Mouse (Mus musculus): ENCODE results near the gene Sgms2. TPM values are rescaled to one million over a fixed set of nuclear protein-coding genes. Genes with fewer than 3 reads are reported as not detected.

The Sgms2 gene
- total RNA-seq (2021) = 1 to 10 TPM; 2.1 to 3.5 TPM

DNA sequence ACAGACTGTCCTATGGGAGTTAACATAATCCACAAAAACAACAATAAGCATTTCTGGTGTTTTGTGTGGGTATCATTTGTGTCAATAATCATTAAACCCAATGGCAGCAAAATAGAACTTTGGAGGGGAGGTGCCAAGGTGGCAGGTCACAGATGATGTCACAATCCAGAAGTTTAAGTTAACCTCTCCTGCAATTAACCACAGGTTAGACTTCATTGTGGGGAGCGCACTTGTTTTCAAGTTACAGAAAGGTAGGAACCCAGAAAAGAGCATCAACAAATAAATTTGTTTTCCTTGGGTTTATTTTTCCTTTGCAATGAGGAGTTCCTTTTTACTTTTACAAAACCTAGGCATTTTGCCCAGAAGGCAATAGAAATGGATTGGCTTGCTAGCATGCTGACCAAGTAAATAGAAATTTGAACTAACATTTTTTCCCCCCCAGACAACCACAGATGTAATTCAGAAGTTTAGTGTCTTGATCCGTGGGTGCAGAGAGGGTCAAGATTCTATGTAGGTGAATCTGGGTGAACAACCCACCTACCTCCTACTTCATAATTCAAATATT lies at the start of gene Sgms2:
TSS of gene Sgms2 (minus strand) at position 51 of the 565 bp plus-strand sequence.
- no peak for DNase-seq

DNA sequence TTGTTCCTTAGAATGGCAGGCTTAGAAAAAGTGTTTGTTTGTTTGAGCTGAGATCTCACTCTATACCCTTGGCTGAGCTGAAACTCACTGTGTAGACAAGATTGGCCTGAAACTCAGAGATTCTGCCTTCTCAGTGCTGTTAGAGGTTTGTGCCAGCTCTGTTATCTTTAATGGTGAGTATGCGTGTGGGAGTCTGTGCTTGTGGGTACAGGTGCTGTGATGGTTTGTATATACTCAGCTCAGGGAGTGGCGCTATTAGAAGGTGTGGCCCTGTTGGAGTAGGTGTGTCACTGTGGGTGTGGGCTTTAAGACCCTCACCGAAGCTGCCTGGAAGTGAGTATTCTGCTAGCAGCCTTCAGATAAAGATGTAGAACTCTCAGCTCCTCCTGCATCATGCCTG lies 34.0 kb upstream of the Sgms2 start:
- no peak for DNase-seq

- peak; percentile 16 to 18 for DNase-seq
These were observed 33.6 kb upstream of the Sgms2 start for GRCm38 (mm10) chr3:131524779-131525178.

DNA sequence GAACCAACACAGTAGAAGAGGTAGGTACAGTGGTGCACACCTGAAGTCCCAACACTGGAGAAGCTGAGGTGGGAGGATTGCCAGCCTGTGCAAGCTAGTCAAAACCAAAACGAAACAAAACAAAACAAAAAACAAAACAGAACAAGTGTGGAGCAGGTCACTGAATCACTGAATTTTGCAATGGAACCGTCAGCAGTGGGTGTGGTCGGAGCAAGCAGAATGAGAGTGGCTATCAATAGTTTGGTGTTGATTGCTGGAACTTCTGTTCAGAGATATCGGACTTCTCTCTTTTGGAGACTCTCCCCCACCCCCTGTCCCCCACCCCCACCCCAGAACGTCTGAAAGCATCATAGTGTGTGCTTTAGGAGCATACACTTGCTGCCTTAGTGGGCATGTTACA lies 33.0 kb upstream of the Sgms2 start:
- no peak for DNase-seq

GRCm38 (mm10) chr3:131523749-131524148 lies 32.5 kb upstream of the Sgms2 start:
- DNase-seq = no peak

- no peak for DNase-seq
These were observed 31.0 kb upstream of the Sgms2 start for GRCm38 (mm10) chr3:131522243-131522642.

DNA sequence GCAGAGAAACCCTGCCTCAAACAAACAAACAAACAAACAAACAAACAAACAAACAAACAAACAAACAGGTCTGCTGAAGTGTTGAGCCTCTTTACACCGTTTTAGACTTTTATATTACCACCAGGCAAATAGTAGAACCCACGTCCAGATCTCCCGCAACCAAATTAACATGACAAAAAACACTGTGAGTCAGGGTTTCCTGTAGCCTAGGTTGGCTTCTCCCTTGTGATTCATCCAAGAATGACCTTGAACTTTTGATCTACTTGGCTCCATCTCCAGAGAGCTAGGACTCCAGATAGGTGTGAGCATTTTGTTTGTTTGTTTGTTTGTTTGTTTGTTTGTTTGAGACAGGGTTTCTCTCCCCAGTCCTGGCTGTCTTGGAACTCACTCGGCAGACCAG lies 30.0 kb upstream of the Sgms2 start:
- DNase-seq = no peak

- DNase-seq = no peak
These were observed 26.5 kb upstream of the Sgms2 start for GRCm38 (mm10) chr3:131517756-131518155.

- DNase-seq = no peak
These were observed 25.3 kb upstream of the Sgms2 start for GRCm38 (mm10) chr3:131516332-131516999.

DNA sequence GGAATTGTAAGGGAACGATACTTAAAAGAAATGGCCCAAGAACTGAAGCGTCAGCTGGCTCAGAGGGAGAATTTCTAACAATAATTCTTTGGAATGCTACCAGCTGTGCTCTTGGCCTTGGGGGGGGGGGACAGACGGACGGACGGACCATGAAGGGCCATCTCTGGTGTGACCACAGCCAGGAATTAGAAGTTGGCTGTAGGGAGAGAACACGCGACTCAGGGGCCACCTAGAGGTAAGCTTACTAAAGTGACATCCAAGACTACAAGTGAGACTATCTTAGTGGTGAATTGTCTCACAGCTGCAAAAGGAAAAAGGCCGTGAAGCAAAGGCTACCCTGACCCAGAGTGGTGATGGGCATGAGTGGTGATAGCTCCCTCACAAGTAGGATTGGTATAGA lies 20.4 kb upstream of the Sgms2 start:
- no peak for DNase-seq

GRCm38 (mm10) chr3:131508024-131508423 lies 16.8 kb upstream of the Sgms2 start:
- DNase-seq = no peak

GRCm38 (mm10) chr3:131504595-131505223 lies 13.5 kb upstream of the Sgms2 start:
- no peak for DNase-seq

DNA sequence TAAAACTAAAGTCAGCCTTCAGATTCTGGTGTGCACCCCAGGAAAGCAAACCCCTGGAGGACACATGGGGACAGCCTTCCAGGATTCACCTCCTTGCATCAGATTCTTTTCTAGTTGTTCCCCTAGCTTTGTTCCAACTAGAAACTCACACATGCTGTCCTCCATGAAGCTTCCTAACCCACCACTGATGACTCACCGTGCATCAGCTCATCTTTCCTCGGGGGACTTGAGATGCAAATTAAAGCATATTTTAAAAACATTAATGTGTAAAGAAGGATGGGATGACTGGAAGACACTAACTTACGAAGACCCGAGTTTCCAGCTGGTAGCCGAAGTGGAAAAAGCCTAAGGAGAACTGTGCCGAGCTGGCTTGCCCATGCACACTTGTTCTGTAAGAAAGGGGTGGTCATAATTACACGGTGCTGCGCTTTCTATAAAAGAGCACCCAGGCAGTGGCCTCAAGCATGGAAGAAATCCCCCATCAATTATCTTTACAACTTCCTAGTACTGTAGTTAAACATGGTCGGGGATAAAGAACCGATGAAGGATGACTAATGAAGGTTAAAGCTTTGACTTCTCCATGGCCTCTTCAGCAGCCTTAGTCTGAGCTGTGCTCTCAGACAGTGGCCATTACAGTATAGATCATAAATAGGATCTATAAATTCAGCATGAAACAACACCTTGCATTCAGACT lies 10.6 kb upstream of the Sgms2 start:
- DNase-seq = no peak

DNA sequence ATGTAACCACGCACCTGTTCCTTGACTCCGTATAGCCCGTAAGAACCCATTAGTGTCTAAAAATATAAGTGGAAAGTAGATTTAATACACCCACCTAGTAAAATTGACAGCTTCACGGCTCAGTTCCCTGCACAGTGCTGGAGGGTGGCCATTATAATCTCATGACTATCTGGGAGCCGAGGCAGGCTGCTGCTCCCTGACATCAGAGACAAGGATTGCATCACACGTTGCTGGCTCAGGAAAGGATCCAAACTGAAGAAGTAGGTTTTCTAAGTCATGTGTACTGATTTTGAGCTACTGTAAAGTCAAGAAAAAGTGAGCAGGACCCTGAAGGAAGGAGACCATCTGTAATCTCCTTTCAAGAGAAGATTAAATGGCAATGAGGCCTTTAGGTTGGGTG lies 8.4 kb upstream of the Sgms2 start:
- no peak for DNase-seq

DNA sequence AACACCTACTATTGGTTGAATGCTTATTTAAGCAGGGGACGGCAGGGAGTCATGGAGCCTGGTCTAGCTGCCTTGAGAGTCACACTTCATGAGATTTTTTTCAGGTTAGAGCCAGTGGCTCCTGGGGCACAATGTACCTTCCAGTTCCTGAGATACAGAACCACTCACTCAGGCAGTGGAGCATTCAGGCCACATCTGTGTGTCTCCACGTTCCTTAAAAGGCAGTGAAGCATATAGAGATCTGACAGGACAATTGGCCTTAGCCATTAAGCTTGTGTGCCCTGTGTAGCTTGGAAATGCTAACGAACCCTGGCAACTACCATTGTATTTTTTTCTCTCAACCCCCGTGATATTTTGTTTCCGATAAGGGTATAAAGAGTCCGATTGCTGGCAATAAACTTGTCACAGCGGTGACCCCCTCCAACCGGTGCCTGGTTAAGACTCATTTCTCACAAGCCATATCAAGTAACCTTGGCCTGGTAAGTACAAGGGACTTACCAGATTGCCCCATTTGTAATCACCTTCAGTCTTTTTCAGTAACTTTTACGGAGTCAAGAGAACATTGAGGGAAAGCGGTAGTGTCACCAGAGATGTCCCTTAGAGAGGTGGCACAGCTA lies 5.4 kb upstream of the Sgms2 start:
- no peak for DNase-seq

DNA sequence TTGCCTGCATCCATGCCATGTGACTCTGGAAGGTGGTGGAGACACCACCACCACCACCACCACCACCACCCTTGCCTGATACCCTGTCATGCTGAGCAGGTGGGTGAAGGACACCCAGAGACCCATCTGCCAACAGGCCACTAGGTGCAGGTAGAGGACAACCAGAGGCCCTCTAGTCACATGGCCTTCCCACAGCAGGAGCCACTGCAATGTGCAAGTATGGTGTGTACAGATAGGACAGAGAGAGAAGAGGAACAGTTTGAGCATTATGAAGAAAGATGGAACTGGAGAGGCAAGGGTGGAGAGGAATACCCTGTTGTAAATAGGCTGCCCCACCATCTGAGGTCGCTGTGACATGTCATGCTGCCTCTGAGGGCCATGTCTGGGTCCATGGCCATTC lies 3.9 kb upstream of the Sgms2 start:
- no peak for DNase-seq

DNA sequence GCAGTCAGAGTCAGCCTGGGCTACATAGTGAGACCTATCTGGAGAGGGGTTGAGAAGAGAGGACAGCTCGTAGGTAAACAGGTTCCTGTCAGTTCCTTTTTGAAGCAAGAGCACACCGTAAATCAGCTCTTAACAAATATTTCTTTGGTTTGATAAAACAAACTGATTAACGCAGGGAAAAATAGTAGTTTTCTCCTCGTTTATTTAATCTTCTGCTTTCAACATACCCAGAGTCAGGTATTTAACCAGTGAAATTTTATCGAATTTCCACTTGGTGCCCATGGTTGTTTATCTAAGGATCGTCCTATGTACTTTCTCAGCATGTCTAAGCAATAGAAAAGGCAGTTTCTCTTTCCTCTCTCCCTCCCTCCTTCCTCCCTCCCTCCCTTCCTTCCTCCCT lies 2.0 kb upstream of the Sgms2 start:
- DNase-seq = no peak

DNA sequence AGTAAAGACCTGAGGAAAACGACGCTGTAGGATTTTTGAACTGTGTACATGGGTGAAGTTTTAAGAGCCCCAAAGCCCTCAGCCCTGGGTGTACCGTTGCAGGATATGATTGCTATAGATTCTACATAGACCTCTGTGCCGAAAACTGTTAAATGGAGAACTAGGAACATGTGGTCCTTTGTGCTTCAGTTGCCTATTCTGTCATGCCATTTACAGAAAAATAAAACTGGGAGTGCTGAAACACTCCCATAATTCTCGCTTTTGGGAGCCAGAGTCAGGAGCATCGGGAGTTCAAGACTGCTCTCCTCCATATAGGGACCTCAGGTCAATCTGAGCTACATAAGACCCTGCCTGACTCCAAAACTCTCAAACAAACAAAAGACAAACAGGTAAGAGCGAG lies 769 bp upstream of the Sgms2 start:
- no peak for DNase-seq

GRCm38 (mm10) chr3:131490143-131490908 lies 885 bp downstream of the Sgms2 start:
- peak; percentile 43 to 46 for DNase-seq

GRCm38 (mm10) chr3:131489657-131490142 lies 1.5 kb downstream of the Sgms2 start:
- DNase-seq = peak; percentile 24 to 32

DNA sequence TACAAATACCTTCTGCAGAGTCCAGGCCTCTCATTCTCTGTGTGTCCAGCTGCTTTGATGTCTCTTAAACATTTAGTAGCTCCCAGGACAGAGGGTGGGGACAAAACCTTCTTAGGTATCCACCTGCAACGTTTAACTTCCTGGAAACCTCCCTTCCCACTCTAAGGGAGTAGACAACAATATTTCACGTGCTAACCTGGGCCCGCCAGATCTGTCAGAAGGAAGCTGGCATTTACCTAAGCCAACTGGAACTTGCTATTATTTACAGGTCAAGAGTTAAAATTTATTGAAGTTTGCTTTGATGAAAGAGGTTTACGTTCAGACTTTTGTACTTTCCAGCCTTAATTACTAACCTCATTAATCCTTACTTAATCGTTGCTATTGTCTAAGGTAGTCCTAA lies 2.2 kb downstream of the Sgms2 start:
- no peak for DNase-seq

- no peak for DNase-seq
These were observed 2.8 kb downstream of the Sgms2 start for GRCm38 (mm10) chr3:131488403-131488802.

All from layer of hippocampus, postnatal 36 days (tissue).